Mouse (Mus musculus) stomach, embryonic 16.5 days (tissue): ENCODE measurements around the gene Matn1. TPM values are rescaled to one million over a fixed set of nuclear protein-coding genes. Genes with fewer than 3 reads are reported as not detected.

Experiments used
- ATAC-seq: fragments of 200-750 bp; cut with Nextera tagmentation; 2 replicates; pipeline ENCODE4 v1.8.0; 2017; ENCODE audit warnings: moderate number of reproducible peaks, moderate TSS enrichment; ENCODE audit not compliant: insufficient read depth, low FRiP score
- H3K27ac ChIP-seq: fragments of 300-500 bp; sonication (generic); 2 replicates; pipeline ENCODE4 v1.5.1; 2014; ENCODE audit warnings: low read length
- H3K27me3 ChIP-seq: fragments of 300-500 bp; sonication (generic); 2 replicates; pipeline ENCODE4 v1.6.1; 2014; ENCODE audit warnings: low read length, control low read depth, mixed read lengths; ENCODE audit not compliant: control insufficient read depth, insufficient read depth
- H3K36me3 ChIP-seq: fragments of 300-500 bp; sonication (generic); 2 replicates; pipeline ENCODE4 v1.6.1; 2014; ENCODE audit warnings: low read length; ENCODE audit not compliant: control insufficient read depth, insufficient read depth
- H3K4me1 ChIP-seq: fragments of 300-500 bp; sonication (generic); 2 replicates; pipeline ENCODE4 v1.6.1; 2014; ENCODE audit warnings: low read length, control low read depth, mixed read lengths; ENCODE audit not compliant: control insufficient read depth, insufficient read depth
- H3K4me2 ChIP-seq: fragments of 300-500 bp; sonication (generic); 2 replicates; pipeline ENCODE4 v1.6.1; 2014; ENCODE audit warnings: low read depth, low read length, mixed read lengths
- H3K4me3 ChIP-seq: fragments of 300-500 bp; sonication (generic); replicated peaks from 2 replicates; pipeline ENCODE4 v1.5.1; 2014; ENCODE audit warnings: mild to moderate bottlenecking, low read length
- H3K9ac ChIP-seq: fragments of 300-500 bp; sonication (generic); 2 replicates; pipeline ENCODE4 v1.6.1; 2014; ENCODE audit warnings: low read length
- H3K9me3 ChIP-seq: fragments of 300-500 bp; sonication (generic); replicated peaks from 2 replicates; pipeline ENCODE4 v1.6.1; 2016; ENCODE audit warnings: low read length, control low read depth; ENCODE audit not compliant: control insufficient read depth
- WGBS: fragments of 180-500 bp; shearing (Covaris S2); extraction: QIAGEN DNeasy Blood & Tissue Kit; methylation state at CpG from one replicate; pipeline ENCODE4 v1.1.7; 2014; 5-methylcytosine and 5-hydroxymethylcytosine counted together
- polyA plus RNA-seq: library from polyadenylated mRNA; unstranded; fragments of >200 nt; fragmentation: Nextera tagmentation; extraction: Ambion mirVana; gene quantifications from 2 replicates; pipeline ENCODE4 v1.2.1, GENCODE M21; 2015

The Matn1 gene
- polyA plus RNA-seq, 1 experiment from 2014 or later, result 0.06 TPM

GRCm38 (mm10) chr4:130987046-130987445 lies 42.9 kb downstream of the Matn1 start:
- WGBS, result 79% methylated on average over 4 of the region's 4 CpGs
- Histone ChIP-seq H3K9ac (no peak overlapping the region), H3K4me3 (no peak overlapping the region), H3K27me3 (no peaks in the 10 kb centered on the region), H3K4me2 (no peak overlapping the region), H3K27ac (no peak overlapping the region), H3K36me3 (no peaks in the 10 kb centered on the region), H3K4me1 (no peaks in the 10 kb centered on the region), H3K9me3 (no peaks in the 10 kb centered on the region)
- ATAC-seq, result no peak

- H3K4me2 ChIP-seq, result no peak overlapping the region
- no peaks in the 10 kb centered on the region for H3K27me3 ChIP-seq
- no peak for ATAC-seq
- no peaks in the 10 kb centered on the region for H3K9me3 ChIP-seq
- WGBS, result 72% methylated on average over 6 of the region's 6 CpGs
- H3K36me3 ChIP-seq, result no peaks in the 10 kb centered on the region
- H3K9ac ChIP-seq, result no peak overlapping the region
- H3K27ac ChIP-seq, result no peak overlapping the region
- no peak overlapping the region for H3K4me3 ChIP-seq
- no peaks in the 10 kb centered on the region for H3K4me1 ChIP-seq
These were observed 44.1 kb downstream of the Matn1 start for GRCm38 (mm10) chr4:130988219-130988839.

- H3K9me3 ChIP-seq, result no peaks in the 10 kb centered on the region
- no peak overlapping the region for H3K27ac ChIP-seq
- no peaks in the 10 kb centered on the region for H3K27me3 ChIP-seq
- no peaks in the 10 kb centered on the region for H3K36me3 ChIP-seq
- no peak overlapping the region for H3K4me3 ChIP-seq
- 65% methylated on average over 9 of the region's 9 CpGs for WGBS
- no peak for ATAC-seq
- H3K4me1 ChIP-seq, result no peaks in the 10 kb centered on the region
- H3K9ac ChIP-seq, result no peak overlapping the region
- no peak overlapping the region for H3K4me2 ChIP-seq
These were observed 45.0 kb downstream of the Matn1 start for GRCm38 (mm10) chr4:130989146-130989545.

GRCm38 (mm10) chr4:130990966-130991365 lies 46.8 kb downstream of the Matn1 start:
- 90% methylated on average over 5 of the region's 5 CpGs for whole genome bisulfite sequencing
- H3K4me3 ChIP-seq, result no peak overlapping the region
- ATAC-seq, result no peak

GRCm38 (mm10) chr4:130994556-130994955 lies 50.4 kb downstream of the Matn1 start:
- Histone ChIP-seq H3K27me3 (no peaks in the 10 kb centered on the region), H3K4me3 (no peak overlapping the region), H3K36me3 (no peaks in the 10 kb centered on the region), H3K27ac (no peak overlapping the region), H3K4me2 (no peak overlapping the region), H3K9me3 (no peaks in the 10 kb centered on the region), H3K9ac (no peak overlapping the region), H3K4me1 (no peaks in the 10 kb centered on the region)
- 75% methylated on average over 8 of the region's 8 CpGs for WGBS
- ATAC-seq, result no peak

More at GRCm38 (mm10) chr4:130990966-130991365, 46.8 kb downstream of the Matn1 start:
- Histone ChIP-seq H3K36me3 (no peaks in the 10 kb centered on the region), H3K27me3 (no peaks in the 10 kb centered on the region), H3K4me1 (no peaks in the 10 kb centered on the region), H3K4me2 (no peak overlapping the region), H3K27ac (no peak overlapping the region), H3K9me3 (no peaks in the 10 kb centered on the region), H3K9ac (no peak overlapping the region)

GRCm38 (mm10) chr4:130999744-131000527 lies 55.8 kb downstream of the Matn1 start:
- H3K4me3 ChIP-seq, result no peak overlapping the region
- no peaks in the 10 kb centered on the region for H3K27me3 ChIP-seq
- H3K27ac ChIP-seq, result no peak overlapping the region
- H3K4me2 ChIP-seq, result no peak overlapping the region
- H3K9me3 ChIP-seq, result no peaks in the 10 kb centered on the region
- H3K4me1 ChIP-seq, result no peaks in the 10 kb centered on the region
- 80% methylated on average over 5 of the region's 5 CpGs for WGBS
- no peaks in the 10 kb centered on the region for H3K36me3 ChIP-seq
- ATAC-seq, result no peak
- no peak overlapping the region for H3K9ac ChIP-seq

- Histone ChIP-seq H3K36me3 (no peaks in the 10 kb centered on the region), H3K27me3 (no peaks in the 10 kb centered on the region)
These were observed 56.5 kb downstream of the Matn1 start for GRCm38 (mm10) chr4:131000614-131001178.

More at GRCm38 (mm10) chr4:131000614-131001178, 56.5 kb downstream of the Matn1 start:
- Histone ChIP-seq H3K4me3 (no peak overlapping the region), H3K4me2 (no peak overlapping the region), H3K9me3 (no peaks in the 10 kb centered on the region), H3K9ac (no peak overlapping the region), H3K4me1 (no peaks in the 10 kb centered on the region), H3K27ac (no peak overlapping the region)
- WGBS, result 85% methylated on average over 15 of the region's 15 CpGs
- ATAC-seq, result no peak
